Mouse (Mus musculus) olfactory bulb, adult 2 months (tissue): ENCODE measurements around the gene Hcn3.

Experiments
- CTCF ChIP-seq: fragments of 200-500 bp; IDR thresholded peaks from 2 replicates; pipeline ENCODE4 v1.5.1; 2012; ENCODE audit warnings: low read depth, mild to moderate bottlenecking, low read length, moderate library complexity; ENCODE audit not compliant: insufficient read depth
- POLR2A ChIP-seq: fragments of 200-500 bp; IDR thresholded peaks from 2 replicates; pipeline ENCODE4 v1.6.1; 2012; ENCODE audit warnings: mild to moderate bottlenecking, low read depth, low read length, moderate library complexity; ENCODE audit not compliant: insufficient read depth

GRCm38 (mm10) chr3:89107545-89107944, 52.5 kb downstream of the Hcn3 start:
- no peak for TF ChIP-seq POLR2A
- no peak for TF ChIP-seq CTCF
